Mouse (Mus musculus) forebrain, embryonic 11.5 days (tissue): Measurements from ENCODE around the gene P2ry10. TPM values are rescaled to one million over a fixed set of nuclear protein-coding genes. Genes with fewer than 3 reads are reported as not detected.

ENCODE experiments used
- ATAC-seq: fragments of 200-750 bp; cut with Nextera tagmentation; replicated peaks from 2 replicates; pipeline ENCODE4 v1.8.0; 2017; ENCODE audit warnings: moderate TSS enrichment; ENCODE audit not compliant: low FRiP score
- DNase-seq: peaks from one replicate; pipeline ENCODE4 v3.0.0-alpha.2; 2017; ENCODE audit warnings: low spot score
- H3K27ac ChIP-seq: fragments of 300-500 bp; sonication (generic); 2 replicates; pipeline ENCODE4 v1.5.1; 2014; ENCODE audit warnings: low read depth, low read length
- H3K27me3 ChIP-seq: fragments of 300-500 bp; sonication (generic); 2 replicates; pipeline ENCODE4 v1.6.1; 2014; ENCODE audit warnings: mild to moderate bottlenecking, low read length, mixed read lengths; ENCODE audit not compliant: control insufficient read depth, insufficient read depth
- H3K36me3 ChIP-seq: fragments of 300-500 bp; sonication (generic); 2 replicates; pipeline ENCODE4 v1.6.1; 2014; ENCODE audit warnings: mild to moderate bottlenecking, low read length, moderate library complexity, mixed read lengths; ENCODE audit not compliant: control insufficient read depth, insufficient read depth
- H3K4me1 ChIP-seq: fragments of 300-500 bp; sonication (generic); replicated peaks from 2 replicates; pipeline ENCODE4 v1.6.1; 2014; ENCODE audit warnings: low read length, mixed read lengths; ENCODE audit not compliant: control insufficient read depth, insufficient read depth
- H3K4me2 ChIP-seq: fragments of 300-500 bp; sonication (generic); 2 replicates; pipeline ENCODE4 v1.6.1; 2014; ENCODE audit warnings: low read depth, mild to moderate bottlenecking, low read length, moderate library complexity, mixed read lengths; ENCODE audit not compliant: severe bottlenecking
- H3K4me3 ChIP-seq: fragments of 300-500 bp; sonication (generic); 2 replicates; pipeline ENCODE4 v1.5.1; 2014; ENCODE audit warnings: low read depth, low read length
- H3K9ac ChIP-seq: fragments of 300-500 bp; sonication (generic); 2 replicates; pipeline ENCODE4 v1.6.1; 2014; ENCODE audit warnings: low read length
- H3K9me3 ChIP-seq: fragments of 300-500 bp; sonication (generic); 2 replicates; pipeline ENCODE4 v1.6.1; 2016; ENCODE audit warnings: low read length, mixed read lengths; ENCODE audit not compliant: control insufficient read depth
- WGBS: fragments of 180-500 bp; shearing (Covaris S2); extraction: QIAGEN DNeasy Blood & Tissue Kit; methylation state at CpG from one replicate; pipeline ENCODE4 v1.1.7; 2014; 5-methylcytosine and 5-hydroxymethylcytosine counted together
- polyA plus RNA-seq: library from polyadenylated mRNA; unstranded; fragments of >200 nt; fragmentation: Nextera tagmentation; extraction: Ambion mirVana; gene quantifications from 2 replicates; pipeline ENCODE4 v1.2.1, GENCODE M21; 2014

Gene P2ry10
- polyA plus RNA-seq, 1 experiment from 2014 or later = not detected

DNA sequence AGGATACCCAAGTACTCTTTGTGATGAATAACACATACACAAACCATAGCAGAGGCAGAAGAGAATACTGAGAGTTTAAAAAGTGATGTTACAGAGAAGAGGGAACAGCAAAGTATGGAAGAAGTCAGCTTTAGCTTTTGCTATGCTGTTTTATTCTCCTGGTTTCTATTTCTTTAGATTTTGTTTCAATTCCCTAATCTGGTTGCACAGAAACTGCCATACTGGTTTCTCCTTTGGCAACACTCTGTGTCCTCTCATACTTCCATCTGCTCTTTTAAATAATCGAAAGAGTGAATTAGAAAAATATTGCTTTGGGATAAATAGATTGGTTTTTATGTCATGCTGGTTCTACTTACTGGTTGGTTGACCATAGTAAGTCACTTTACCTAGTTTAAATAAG, 28.0 kb downstream of the P2ry10 start:
- ATAC-seq = no peak
- no peaks in the 10 kb centered on the region for H3K9me3 ChIP-seq
- H3K4me1 ChIP-seq = no peaks in the 10 kb centered on the region
- no peak overlapping the region for H3K27ac ChIP-seq
- H3K9ac ChIP-seq = no peak overlapping the region
- H3K36me3 ChIP-seq = no peaks in the 10 kb centered on the region
- no peak overlapping the region for H3K4me2 ChIP-seq
- WGBS = 75% methylated on average over 1 of the region's 1 CpGs
- H3K4me3 ChIP-seq = no peak overlapping the region
- DNase-seq = no peak
- no peaks in the 10 kb centered on the region for H3K27me3 ChIP-seq

DNA sequence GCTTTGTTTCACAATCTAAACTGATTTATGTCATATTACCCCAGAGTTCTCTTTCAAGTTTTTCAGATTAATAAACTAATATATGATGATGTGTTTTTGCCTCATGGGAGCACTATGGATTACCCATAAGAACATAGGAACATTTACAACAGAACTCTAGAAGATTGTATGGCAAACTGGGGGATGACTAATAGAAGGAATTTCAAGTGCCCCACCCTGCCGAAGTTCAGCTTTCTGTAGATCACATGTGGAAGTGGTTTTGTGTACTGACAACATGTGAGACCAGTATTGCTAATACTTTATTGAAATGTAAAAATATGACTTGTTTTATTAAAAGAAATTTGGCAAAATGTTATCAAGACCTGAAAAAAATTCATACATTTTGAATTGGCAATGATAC, 28.7 kb downstream of the P2ry10 start:
- Histone ChIP-seq H3K4me1 (no peaks in the 10 kb centered on the region), H3K27me3 (no peaks in the 10 kb centered on the region), H3K27ac (no peak overlapping the region), H3K9me3 (no peaks in the 10 kb centered on the region), H3K4me2 (no peak overlapping the region), H3K4me3 (no peak overlapping the region), H3K36me3 (no peaks in the 10 kb centered on the region), H3K9ac (no peak overlapping the region)
- ATAC-seq (no peak), DNase-seq (no peak)
- 88% methylated on average over 1 of the region's 1 CpGs for WGBS

DNA sequence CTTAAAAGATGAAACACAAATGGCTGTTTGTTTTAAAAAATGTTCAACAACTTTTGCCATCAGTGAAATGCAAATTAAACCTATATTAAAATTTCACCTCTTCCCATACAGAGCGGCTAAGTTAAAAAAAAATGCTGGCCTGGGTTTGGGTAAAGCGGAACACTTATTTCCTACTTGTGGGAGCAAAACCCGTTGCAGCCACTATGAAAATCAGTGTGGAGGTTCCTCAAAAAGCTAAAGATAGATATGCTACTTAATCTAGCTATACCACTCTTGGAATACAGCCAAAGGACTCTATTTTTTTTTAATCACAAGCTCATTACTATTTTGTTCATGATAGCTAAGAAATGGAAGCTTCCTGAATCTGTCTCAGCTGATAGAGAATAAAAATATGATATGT, 54.9 kb downstream of the P2ry10 start:
- Histone ChIP-seq H3K4me1 (no peaks in the 10 kb centered on the region), H3K36me3 (no peaks in the 10 kb centered on the region), H3K27ac (no peak overlapping the region), H3K4me3 (no peak overlapping the region), H3K4me2 (no peak overlapping the region), H3K9ac (no peak overlapping the region), H3K9me3 (no peaks in the 10 kb centered on the region), H3K27me3 (no peaks in the 10 kb centered on the region)
- ATAC-seq (no peak), DNase-seq (no peak)
- 92% methylated on average over 3 of the region's 3 CpGs for WGBS

DNA sequence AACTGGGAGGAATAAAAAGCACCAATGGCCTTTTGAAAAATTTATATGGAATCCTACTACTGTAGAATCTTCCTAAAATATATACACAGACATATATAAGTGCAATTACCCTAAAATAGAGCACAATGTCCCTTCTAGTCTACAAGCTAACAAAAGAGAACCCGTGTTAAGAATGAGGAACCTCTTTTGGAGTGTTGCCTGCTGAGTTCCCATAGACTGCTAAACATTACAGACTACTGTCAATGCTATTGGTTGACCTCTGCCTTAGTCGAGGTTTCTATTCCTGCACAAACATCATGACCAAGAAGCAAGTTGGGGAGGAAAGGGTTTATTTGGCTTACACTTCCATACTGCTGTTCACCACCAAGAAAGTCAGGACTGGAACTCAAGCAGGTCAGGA, 55.6 kb downstream of the P2ry10 start:
- H3K27ac ChIP-seq = no peak overlapping the region
- H3K9ac ChIP-seq = no peak overlapping the region
- no peak overlapping the region for H3K4me2 ChIP-seq
- H3K36me3 ChIP-seq = no peaks in the 10 kb centered on the region
- H3K4me3 ChIP-seq = no peak overlapping the region
- 56% methylated on average over 2 of the region's 2 CpGs for WGBS
- no peaks in the 10 kb centered on the region for H3K27me3 ChIP-seq
- no peaks in the 10 kb centered on the region for H3K9me3 ChIP-seq
- no peak for ATAC-seq
- no peak for DNase-seq
- no peaks in the 10 kb centered on the region for H3K4me1 ChIP-seq

DNA sequence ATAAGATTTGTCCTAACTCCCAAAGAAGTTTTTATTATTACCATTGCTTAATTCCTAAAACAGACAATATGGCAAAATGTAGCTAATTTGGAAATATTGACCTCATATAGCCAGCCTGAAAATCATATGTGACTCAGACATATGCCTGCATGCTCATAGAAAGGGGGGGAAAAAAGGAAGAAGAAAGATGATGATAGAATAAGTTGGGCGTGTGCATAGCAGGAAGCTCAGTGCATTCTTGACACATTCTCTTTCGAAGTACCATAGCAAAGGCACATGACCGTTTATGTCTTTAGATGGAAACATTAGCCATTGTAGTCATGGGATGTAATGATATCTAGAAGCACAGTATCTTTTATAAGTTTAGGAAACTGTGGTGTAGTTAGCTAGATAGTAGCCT, 60.4 kb downstream of the P2ry10 start, which contains the start of gene P2ry10b:
TSS of gene P2ry10b (plus strand) at position 247 of the 400 bp plus-strand sequence.
- DNase-seq = no peak
- 0 out of 2 replicates have a peak, but pooled peaks cover 2% of the 10 kb centered on the region for H3K27me3 ChIP-seq
- H3K36me3 ChIP-seq = no peaks in the 10 kb centered on the region
- H3K9ac ChIP-seq = no peak within 1 kb of the TSS
- no peak within 1 kb of the TSS for H3K27ac ChIP-seq
- no peaks in the 10 kb centered on the region for H3K4me1 ChIP-seq
- no peak within 1 kb of the TSS for H3K4me2 ChIP-seq
- no peak within 1 kb of the TSS for H3K4me3 ChIP-seq
- H3K9me3 ChIP-seq = no peaks in the 10 kb centered on the region
- ATAC-seq = no peak
- 86% methylated on average over 3 of the region's 3 CpGs for WGBS

DNA sequence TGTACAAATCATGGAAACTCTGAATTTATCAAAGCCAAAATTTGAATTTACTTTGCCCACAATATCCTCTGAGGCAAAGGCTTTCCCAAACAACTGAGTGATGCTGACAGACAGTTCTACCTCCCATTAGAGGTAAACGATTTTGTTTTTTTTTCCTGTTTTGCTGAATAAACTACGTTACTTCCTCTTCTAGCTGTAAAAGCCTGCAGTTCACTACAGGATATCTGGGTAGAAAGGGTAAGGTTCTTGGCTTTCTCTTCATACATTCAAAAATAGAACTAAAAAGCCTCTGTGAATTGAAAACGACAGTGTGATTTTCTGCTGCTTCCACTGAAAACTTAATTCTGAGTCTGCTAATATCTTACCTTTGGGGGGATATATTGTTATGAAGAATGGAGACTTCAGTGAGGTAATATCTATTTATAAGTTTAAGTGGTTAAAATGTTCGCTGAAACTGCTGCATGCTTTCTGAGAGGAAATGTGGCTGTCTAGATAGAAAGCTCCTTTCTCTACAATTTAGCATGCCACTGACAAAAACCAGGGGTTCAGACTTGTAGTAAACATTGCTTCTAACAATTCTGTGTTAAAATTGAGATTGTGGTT, 61.2 kb downstream of the P2ry10 start:
- Histone ChIP-seq H3K4me3 (no peak overlapping the region), H3K9me3 (no peaks in the 10 kb centered on the region), H3K36me3 (no peaks in the 10 kb centered on the region), H3K27me3 (0 out of 2 replicates have a peak, but pooled peaks cover 2% of the 10 kb centered on the region), H3K27ac (no peak overlapping the region), H3K4me1 (no peaks in the 10 kb centered on the region), H3K9ac (no peak overlapping the region), H3K4me2 (no peak overlapping the region)
- 74% methylated on average over 4 of the region's 4 CpGs for WGBS
- DNase-seq (no peak), ATAC-seq (no peak)

DNA sequence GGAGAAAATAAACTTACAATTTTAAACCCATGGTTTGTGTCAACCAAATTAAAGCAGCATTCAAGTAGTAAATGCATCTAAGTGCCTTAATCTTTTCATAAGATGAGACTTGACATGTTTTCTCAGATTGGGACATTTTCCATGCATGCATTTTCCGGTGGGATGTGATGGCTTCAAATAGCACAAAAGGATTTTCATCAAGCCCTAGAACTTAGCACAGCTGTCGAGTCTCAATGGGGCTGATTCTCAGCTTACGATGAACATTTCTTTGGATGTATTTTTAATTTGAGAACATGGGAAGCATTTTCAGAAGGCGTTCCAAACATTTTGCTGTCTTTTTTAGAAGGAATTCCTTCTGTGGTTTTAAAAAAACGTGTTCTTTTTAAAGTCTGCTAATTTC, 61.7 kb downstream of the P2ry10 start:
- no peak overlapping the region for H3K27ac ChIP-seq
- no peaks in the 10 kb centered on the region for H3K36me3 ChIP-seq
- 0 out of 2 replicates have a peak, but pooled peaks cover 2% of the 10 kb centered on the region for H3K27me3 ChIP-seq
- DNase-seq = no peak
- no peak overlapping the region for H3K9ac ChIP-seq
- no peaks in the 10 kb centered on the region for H3K9me3 ChIP-seq
- no peaks in the 10 kb centered on the region for H3K4me1 ChIP-seq
- ATAC-seq = no peak
- no peak overlapping the region for H3K4me3 ChIP-seq
- no peak overlapping the region for H3K4me2 ChIP-seq
- WGBS = 54% methylated on average over 5 of the region's 5 CpGs

DNA sequence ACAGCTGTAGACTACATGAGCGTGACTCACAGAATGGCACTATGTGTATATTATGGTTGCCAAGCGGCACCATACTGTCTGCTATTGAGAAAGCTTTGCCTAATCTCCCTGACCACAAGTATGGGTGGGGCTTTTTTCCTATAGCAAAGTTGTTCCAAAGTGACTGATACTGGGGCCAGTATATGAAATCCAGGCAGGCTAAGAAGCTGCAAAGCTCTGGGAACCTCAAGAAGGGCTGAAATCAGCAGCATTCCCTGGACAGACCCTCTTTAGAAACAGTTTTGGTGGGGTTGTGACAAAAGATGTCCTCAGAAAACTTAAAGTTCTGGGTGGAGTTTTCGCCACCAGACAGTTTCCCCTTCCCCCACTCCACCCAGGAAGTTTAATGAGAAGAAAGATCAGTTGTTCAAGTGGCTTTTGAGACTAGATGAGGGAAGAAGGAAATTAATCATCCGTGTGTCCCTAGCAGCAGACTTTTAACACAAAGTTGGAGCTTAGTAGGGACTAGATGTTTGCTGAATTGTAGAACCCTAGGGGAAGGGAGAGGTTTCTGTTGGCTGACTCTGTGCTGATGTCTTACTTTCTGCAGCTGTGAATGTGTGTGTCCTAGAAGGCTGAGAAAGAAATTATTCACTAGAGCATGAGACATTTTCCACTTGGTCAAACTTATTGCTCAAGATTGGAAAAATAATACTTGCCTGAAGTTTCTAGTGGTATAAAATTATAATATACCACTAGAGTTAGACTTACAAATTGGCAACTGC, 62.6 kb downstream of the P2ry10 start:
- Histone ChIP-seq H3K9me3 (no peaks in the 10 kb centered on the region), H3K4me3 (no peak overlapping the region), H3K36me3 (no peaks in the 10 kb centered on the region), H3K27me3 (0 out of 2 replicates have a peak, but pooled peaks cover 2% of the 10 kb centered on the region), H3K4me1 (no peaks in the 10 kb centered on the region), H3K27ac (no peak overlapping the region), H3K4me2 (no peak overlapping the region), H3K9ac (no peak overlapping the region)
- DNase-seq (no peak), ATAC-seq (no peak)
- WGBS = 58% methylated on average over 4 of the region's 4 CpGs
